Mouse (Mus musculus) central nervous system, embryonic 11.5 days (tissue): ENCODE data around the gene Rnf149. TPM values are rescaled to one million over a fixed set of nuclear protein-coding genes. Genes with fewer than 3 reads are reported as not detected.

Experiments used
- polyA plus RNA-seq: library from polyadenylated mRNA; depleted of rRNA; stranded (reverse); fragments of >200 nt; gene quantifications from 2 replicates; pipeline ENCODE4 v1.2.3, GENCODE M21; 2012; rRNA removed

The Rnf149 gene
- polyA plus RNA-seq, result 32.0 and 35.7 TPM in 2 replicates

DNA sequence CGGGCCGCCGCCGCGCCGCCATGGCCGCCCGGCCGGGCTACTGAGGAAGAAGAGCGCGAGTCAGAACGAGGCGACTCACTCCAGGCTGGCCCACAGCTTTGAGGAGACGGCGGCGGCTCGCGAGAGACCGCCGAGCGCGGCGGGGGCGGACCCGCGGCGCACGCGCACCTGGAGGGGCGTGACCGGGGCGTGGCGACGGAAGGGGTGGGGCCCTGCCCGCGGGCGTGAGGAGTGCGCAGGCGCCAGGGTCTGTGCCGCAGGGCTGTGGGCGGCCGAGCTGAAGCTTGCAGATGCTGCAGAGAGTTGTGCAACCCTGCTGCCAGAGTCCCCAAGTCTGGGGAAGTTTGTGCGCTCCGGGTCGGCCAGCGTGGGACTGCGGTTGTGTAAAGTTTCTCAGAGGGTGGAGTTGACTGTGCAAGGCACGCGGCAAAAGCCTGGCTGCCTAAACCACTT lies at the start of gene Rnf149:
Gene Rnf149 (minus strand): TSS at position 153 of the 453 bp plus-strand sequence.

DNA sequence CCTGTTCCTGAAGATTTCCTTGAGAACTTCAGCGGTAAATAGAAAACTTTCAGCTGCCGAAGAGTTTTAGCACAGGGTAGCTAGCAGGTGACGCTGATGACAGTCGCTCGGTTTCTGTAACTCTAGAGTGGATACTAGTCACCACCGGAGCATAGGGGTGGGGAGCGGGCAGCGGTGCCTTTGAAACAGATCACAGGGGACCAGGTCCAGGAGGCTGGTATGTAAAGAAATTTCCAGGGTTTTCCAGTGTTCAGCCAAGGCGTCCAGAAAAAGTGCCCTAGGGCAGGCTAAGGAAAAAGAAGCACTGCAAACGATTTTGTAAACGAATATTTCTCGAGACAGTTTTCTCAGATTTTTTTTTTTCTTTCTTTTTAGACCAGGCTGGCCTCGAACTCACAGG lies 42.4 kb downstream of the Rnf149 start, which contains the start of gene Cnot11:
Gene Cnot11 (plus strand): TSS at position 162 of the 400 bp plus-strand sequence.

Other genes starting within 250 kb of the Rnf149 start
- 1,410 and 2,645 TPM in 2 replicates for gene Rpl31, start 209.6 kb downstream of the Rnf149 start, polyA plus RNA-seq
- gene Tbc1d8, start 98.7 kb downstream of the Rnf149 start, polyA plus RNA-seq, result 5.7 and 7.0 TPM in 2 replicates
- 20.8 and 24.3 TPM in 2 replicates for gene Cnot11, start 42.4 kb downstream of the Rnf149 start, polyA plus RNA-seq
- 0.47 and 0.48 TPM in 2 replicates for gene Creg2, start 74.1 kb upstream of the Rnf149 start, polyA plus RNA-seq
- 0.55 and 0.98 TPM in 2 replicates for gene Rfx8, start 143.6 kb upstream of the Rnf149 start, polyA plus RNA-seq
- gene Gm3646, start 227.9 kb upstream of the Rnf149 start, polyA plus RNA-seq, result not detected in 2 replicates